Mouse (Mus musculus) hindbrain, embryonic 14.5 days (tissue): ENCODE data around the gene H2al1a. TPM values are rescaled to one million over a fixed set of nuclear protein-coding genes. Genes with fewer than 3 reads are reported as not detected.
"Not testable (repeated sequence)": the region's sequence is repeated elsewhere in the genome, so short reads cannot be mapped to it uniquely, and the experiment has no call there.

Experiments used
- ATAC-seq: fragments of 200-750 bp; cut with Nextera tagmentation; 2 replicates; pipeline ENCODE4 v1.8.0; 2017; ENCODE audit warnings: moderate number of reproducible peaks, mild to moderate bottlenecking, moderate TSS enrichment, moderate library complexity; ENCODE audit not compliant: low FRiP score
- DNase-seq: peaks from one replicate; pipeline ENCODE4 v3.0.0-alpha.2; 2015; ENCODE audit warnings: low spot score
- H3K27ac ChIP-seq: fragments of 300-500 bp; sonication (generic); 2 replicates; pipeline ENCODE4 v1.5.1; 2014; ENCODE audit warnings: mild to moderate bottlenecking, moderate library complexity
- H3K27me3 ChIP-seq: fragments of 300-500 bp; sonication (generic); 2 replicates; pipeline ENCODE4 v1.6.1; 2014; ENCODE audit warnings: mild to moderate bottlenecking, low read length, mixed read lengths; ENCODE audit not compliant: control insufficient read depth, insufficient read depth
- H3K36me3 ChIP-seq: fragments of 300-500 bp; sonication (generic); replicated peaks from 2 replicates; pipeline ENCODE4 v1.6.1; 2014; ENCODE audit not compliant: control insufficient read depth, insufficient read depth
- H3K4me1 ChIP-seq: fragments of 300-500 bp; sonication (generic); replicated peaks from 2 replicates; pipeline ENCODE4 v1.6.1; 2014; ENCODE audit warnings: antibody characterized with exemption, low read length, mixed read lengths; ENCODE audit not compliant: control insufficient read depth, insufficient read depth
- H3K4me2 ChIP-seq: fragments of 300-500 bp; sonication (generic); replicated peaks from 2 replicates; pipeline ENCODE4 v1.6.1; 2014; ENCODE audit warnings: mild to moderate bottlenecking, moderate library complexity
- H3K4me3 ChIP-seq: fragments of 300-500 bp; sonication (generic); replicated peaks from 2 replicates; pipeline ENCODE4 v1.5.1; 2014; ENCODE audit warnings: mild to moderate bottlenecking, low read length
- H3K9ac ChIP-seq: fragments of 300-500 bp; sonication (generic); 2 replicates; pipeline ENCODE4 v1.6.1; 2014
- H3K9me3 ChIP-seq: fragments of 300-500 bp; sonication (generic); 2 replicates; pipeline ENCODE4 v1.6.1; 2016; ENCODE audit warnings: low read length; ENCODE audit not compliant: control insufficient read depth
- WGBS: fragments of 180-500 bp; shearing (Covaris S2); extraction: QIAGEN DNeasy Blood & Tissue Kit; methylation state at CpG from one replicate; pipeline ENCODE4 v1.1.7; 2014; 5-methylcytosine and 5-hydroxymethylcytosine counted together
- polyA plus RNA-seq: library from polyadenylated mRNA; unstranded; fragments of >200 nt; fragmentation: Nextera tagmentation; extraction: Ambion mirVana; gene quantifications from 2 replicates; pipeline ENCODE4 v1.2.1, GENCODE M21; 2014

H2al1a gene
- polyA plus RNA-seq, 1 experiment from 2014 or later, result not detected

GRCm38 (mm10) chrX:11277083-11277482 lies 22.0 kb upstream of the H2al1a start:
- Histone ChIP-seq H3K4me1 (no peaks in the 10 kb centered on the region), H3K27me3 (no peaks in the 10 kb centered on the region; the same call in 1 of the 2 replicates), H3K4me3 (no peak overlapping the region), H3K9me3 (no peaks in the 10 kb centered on the region), H3K36me3 (no peaks in the 10 kb centered on the region), H3K4me2 (no peak overlapping the region), H3K9ac (no peak overlapping the region), H3K27ac (no peak overlapping the region)
- 79% methylated on average over 6 of the region's 6 CpGs for WGBS
- ATAC-seq (no peak), DNase-seq (no peak)

- ATAC-seq (no peak), DNase-seq (no peak)
- Histone ChIP-seq H3K27ac (no peak overlapping the region), H3K4me2 (no peak overlapping the region), H3K4me1 (no peaks in the 10 kb centered on the region), H3K9me3 (no peaks in the 10 kb centered on the region), H3K9ac (no peak overlapping the region), H3K4me3 (no peak overlapping the region), H3K36me3 (no peaks in the 10 kb centered on the region), H3K27me3 (no peaks in the 10 kb centered on the region)
- WGBS, result 69% methylated on average over 2 of the region's 2 CpGs
These were observed 18.3 kb upstream of the H2al1a start for GRCm38 (mm10) chrX:11280741-11281140.

GRCm38 (mm10) chrX:11288306-11288882 lies 10.7 kb upstream of the H2al1a start:
- ATAC-seq (no peak), DNase-seq (no peak)
- 80% methylated on average over 14 of the region's 14 CpGs for WGBS
- H3K9ac ChIP-seq, result no peak overlapping the region
- no peaks in the 10 kb centered on the region for H3K9me3 ChIP-seq
- no peaks in the 10 kb centered on the region for H3K36me3 ChIP-seq
- no peak overlapping the region for H3K4me3 ChIP-seq
- H3K27ac ChIP-seq, result no peak overlapping the region
- no peaks in the 10 kb centered on the region for H3K27me3 ChIP-seq
- no peaks in the 10 kb centered on the region for H3K4me1 ChIP-seq
- H3K4me2 ChIP-seq, result no peak overlapping the region

- Histone ChIP-seq H3K36me3 (no peaks in the 10 kb centered on the region), H3K9ac (no peak overlapping the region), H3K4me1 (no peaks in the 10 kb centered on the region), H3K27me3 (no peaks in the 10 kb centered on the region), H3K27ac (no peak overlapping the region), H3K4me3 (no peak overlapping the region), H3K4me2 (no peak overlapping the region), H3K9me3 (no peaks in the 10 kb centered on the region)
- ATAC-seq (no peak), DNase-seq (no peak)
- WGBS, result 49% methylated on average over 4 of the region's 4 CpGs
These were observed 9.8 kb upstream of the H2al1a start for GRCm38 (mm10) chrX:11289244-11289643.

- H3K9ac ChIP-seq, H3K36me3 ChIP-seq, H3K4me3 ChIP-seq, H3K9me3 ChIP-seq, H3K27me3 ChIP-seq, ATAC-seq, H3K4me1 ChIP-seq, H3K4me2 ChIP-seq, H3K27ac ChIP-seq, DNase-seq: not testable (repeated sequence)
- WGBS, result 78% methylated on average over 1 of the region's 3 CpGs
These were observed 3.1 kb downstream of the H2al1a start, which contains the start of gene H2al1b for GRCm38 (mm10) chrX:11302132-11302531. Gene H2al1b, plus strand, starts transcription at chrX:11302432.

- H3K9ac ChIP-seq, H3K9me3 ChIP-seq, H3K4me1 ChIP-seq, H3K27me3 ChIP-seq, ATAC-seq, H3K27ac ChIP-seq, H3K36me3 ChIP-seq, DNase-seq, H3K4me3 ChIP-seq, H3K4me2 ChIP-seq: not testable (repeated sequence)
- 92% methylated on average over 1 of the region's 6 CpGs for WGBS
These were observed 6.3 kb downstream of the H2al1a start, which contains the start of gene H2al1c for GRCm38 (mm10) chrX:11305355-11305754. Gene H2al1c, plus strand, starts transcription at chrX:11305655.

GRCm38 (mm10) chrX:11308524-11308923 lies 9.5 kb downstream of the H2al1a start, which contains the start of gene H2al1d:
Gene H2al1d, plus strand, starts transcription at chrX:11308824.
- H3K27ac ChIP-seq, DNase-seq, ATAC-seq, H3K36me3 ChIP-seq, H3K4me1 ChIP-seq, H3K27me3 ChIP-seq, H3K9me3 ChIP-seq, H3K4me2 ChIP-seq, H3K4me3 ChIP-seq, H3K9ac ChIP-seq: not testable (repeated sequence)
- WGBS, result no CpG with 5 or more reads among the region's 6 CpGs

- DNase-seq, H3K4me2 ChIP-seq, H3K4me3 ChIP-seq, H3K27ac ChIP-seq, H3K9ac ChIP-seq, H3K27me3 ChIP-seq, H3K9me3 ChIP-seq, H3K36me3 ChIP-seq, ATAC-seq, H3K4me1 ChIP-seq: not testable (repeated sequence)
- WGBS, result no CpG with 5 or more reads among the region's 3 CpGs
These were observed 12.6 kb downstream of the H2al1a start, which contains the start of gene H2al1e for GRCm38 (mm10) chrX:11311634-11312033. Gene H2al1e, plus strand, starts transcription at chrX:11311934.

- not testable (repeated sequence) for H3K9ac ChIP-seq, H3K27me3 ChIP-seq, H3K36me3 ChIP-seq, H3K4me1 ChIP-seq, H3K9me3 ChIP-seq, H3K4me2 ChIP-seq, H3K4me3 ChIP-seq, H3K27ac ChIP-seq, ATAC-seq, DNase-seq
- no CpG with 5 or more reads among the region's 6 CpGs for WGBS
These were observed 15.8 kb downstream of the H2al1a start, which contains the start of gene H2al1f for GRCm38 (mm10) chrX:11314858-11315257. Gene H2al1f, plus strand, starts transcription at chrX:11315158.

- not testable (repeated sequence) for ATAC-seq, H3K4me1 ChIP-seq, H3K27ac ChIP-seq, H3K4me3 ChIP-seq, H3K9ac ChIP-seq, H3K4me2 ChIP-seq, DNase-seq, H3K36me3 ChIP-seq, H3K27me3 ChIP-seq, H3K9me3 ChIP-seq
- no CpG with 5 or more reads among the region's 3 CpGs for WGBS
These were observed 18.9 kb downstream of the H2al1a start, which contains the start of gene H2al1g for GRCm38 (mm10) chrX:11317956-11318355. Gene H2al1g, plus strand, starts transcription at chrX:11318256.
